Mouse (Mus musculus) embryonic facial prominence, embryonic 11.5 days (tissue): Measurements from ENCODE around the gene Mkrn2. TPM values are rescaled to one million over a fixed set of nuclear protein-coding genes. Genes with fewer than 3 reads are reported as not detected.

ENCODE experiments used
- ATAC-seq: fragments of 200-750 bp; cut with Nextera tagmentation; replicated peaks from 2 replicates; pipeline ENCODE4 v1.8.0; 2017; ENCODE audit warnings: low read depth; ENCODE audit not compliant: insufficient number of reproducible peaks, low FRiP score, low TSS enrichment
- DNase-seq: peaks from one replicate; pipeline ENCODE4 v3.0.0-alpha.2; 2015; ENCODE audit warnings: low spot score
- H3K27ac ChIP-seq: fragments of 300-500 bp; sonication (generic); replicated peaks from 2 replicates; pipeline ENCODE4 v1.5.1; 2014; ENCODE audit warnings: mild to moderate bottlenecking, low read depth, low read length, control low read depth
- H3K27me3 ChIP-seq: fragments of 300-500 bp; sonication (generic); 2 replicates; pipeline ENCODE4 v1.6.1; 2014; ENCODE audit warnings: mild to moderate bottlenecking, low read length, moderate library complexity, mixed read lengths; ENCODE audit not compliant: control insufficient read depth, insufficient read depth
- H3K36me3 ChIP-seq: fragments of 300-500 bp; sonication (generic); replicated peaks from 2 replicates; pipeline ENCODE4 v1.6.1; 2014; ENCODE audit warnings: low read depth, mild to moderate bottlenecking, low read length, moderate library complexity, mixed read lengths; ENCODE audit not compliant: control insufficient read depth, insufficient read depth
- H3K4me1 ChIP-seq: fragments of 300-500 bp; sonication (generic); 2 replicates; pipeline ENCODE4 v1.6.1; 2014; ENCODE audit warnings: low read length, mixed read lengths; ENCODE audit not compliant: control insufficient read depth, insufficient read depth
- H3K4me2 ChIP-seq: fragments of 300-500 bp; sonication (generic); 2 replicates; pipeline ENCODE4 v1.6.1; 2014; ENCODE audit warnings: low read depth, mild to moderate bottlenecking, control low read depth, low read length, moderate library complexity
- H3K4me3 ChIP-seq: fragments of 300-500 bp; sonication (generic); 2 replicates; pipeline ENCODE4 v1.5.1; 2014; ENCODE audit warnings: low read depth, low read length, control low read depth
- H3K9ac ChIP-seq: fragments of 300-500 bp; sonication (generic); replicated peaks from 2 replicates; pipeline ENCODE4 v1.6.1; 2014; ENCODE audit warnings: mild to moderate bottlenecking, control low read depth, low read length
- H3K9me3 ChIP-seq: fragments of 300-500 bp; sonication (generic); replicated peaks from 2 replicates; pipeline ENCODE4 v1.6.1; 2016; ENCODE audit warnings: mild to moderate bottlenecking, low read length, inconsistent platforms, mixed read lengths; ENCODE audit not compliant: control insufficient read depth
- WGBS: fragments of 180-500 bp; shearing (Covaris S2); extraction: QIAGEN DNeasy Blood & Tissue Kit; methylation state at CpG from one replicate; pipeline ENCODE4 v1.1.7; 2014; 5-methylcytosine and 5-hydroxymethylcytosine counted together
- polyA plus RNA-seq: library from polyadenylated mRNA; unstranded; fragments of >200 nt; fragmentation: Nextera tagmentation; extraction: Ambion mirVana; gene quantifications from 2 replicates; pipeline ENCODE4 v1.2.1, GENCODE M21; 2014

Gene Mkrn2
- polyA plus RNA-seq, 1 experiment from 2014 or later = 28.1 TPM

DNA sequence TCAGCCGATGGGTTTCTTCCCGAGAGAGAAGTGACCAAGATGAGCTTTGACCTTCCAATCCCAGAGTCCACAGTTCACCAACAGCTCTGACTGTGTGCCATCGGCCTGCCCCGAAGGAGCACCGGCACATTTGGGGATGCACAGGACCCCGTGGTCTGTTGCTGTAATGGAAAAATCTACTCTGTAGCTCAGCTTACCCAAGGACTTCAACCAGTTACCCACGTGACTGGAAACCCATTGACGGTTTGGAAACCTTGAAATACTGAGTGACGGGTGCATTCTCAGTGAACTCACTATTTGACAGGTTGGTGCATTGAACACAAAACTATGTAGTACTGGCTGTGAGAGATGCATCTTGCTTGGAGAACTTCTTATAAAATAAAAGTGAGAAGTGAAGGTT is 23.8 kb upstream of the Mkrn2 start:
- H3K4me3 ChIP-seq = no peak overlapping the region
- H3K36me3 ChIP-seq = no peaks in the 10 kb centered on the region
- no peaks in the 10 kb centered on the region for H3K4me1 ChIP-seq
- ATAC-seq = no peak
- H3K4me2 ChIP-seq = no peak overlapping the region
- no peaks in the 10 kb centered on the region for H3K9me3 ChIP-seq
- H3K27ac ChIP-seq = no peak overlapping the region
- 93% methylated on average over 9 of the region's 9 CpGs for WGBS
- DNase-seq = no peak
- H3K27me3 ChIP-seq = no peaks in the 10 kb centered on the region
- H3K9ac ChIP-seq = no peak overlapping the region

DNA sequence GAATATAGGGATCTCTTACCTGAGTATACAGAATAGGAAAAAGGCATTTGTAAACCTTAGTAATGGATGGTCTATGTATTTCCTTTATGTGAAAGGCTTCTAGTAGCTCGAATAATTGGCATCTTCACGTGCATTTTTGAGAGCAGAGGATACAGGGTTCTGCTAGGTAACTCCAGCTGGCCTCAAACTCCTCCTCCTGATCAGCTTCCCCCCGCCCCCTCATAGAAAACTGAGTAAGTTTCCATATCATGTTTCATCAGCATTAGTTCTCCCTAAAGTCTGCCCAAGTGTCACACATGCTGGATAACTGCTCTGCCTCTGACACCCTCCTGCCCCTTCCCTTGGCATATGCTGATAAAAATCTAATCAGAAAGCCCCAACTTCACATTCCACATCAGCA is 20.9 kb upstream of the Mkrn2 start:
- H3K36me3 ChIP-seq = no peaks in the 10 kb centered on the region
- ATAC-seq (no peak), DNase-seq (no peak)
- WGBS = 80% methylated on average over 3 of the region's 3 CpGs
- H3K9ac ChIP-seq = no peak overlapping the region
- no peak overlapping the region for H3K4me3 ChIP-seq
- no peaks in the 10 kb centered on the region for H3K4me1 ChIP-seq
- no peaks in the 10 kb centered on the region for H3K27me3 ChIP-seq
- no peak overlapping the region for H3K27ac ChIP-seq
- H3K9me3 ChIP-seq = no peaks in the 10 kb centered on the region
- no peak overlapping the region for H3K4me2 ChIP-seq

DNA sequence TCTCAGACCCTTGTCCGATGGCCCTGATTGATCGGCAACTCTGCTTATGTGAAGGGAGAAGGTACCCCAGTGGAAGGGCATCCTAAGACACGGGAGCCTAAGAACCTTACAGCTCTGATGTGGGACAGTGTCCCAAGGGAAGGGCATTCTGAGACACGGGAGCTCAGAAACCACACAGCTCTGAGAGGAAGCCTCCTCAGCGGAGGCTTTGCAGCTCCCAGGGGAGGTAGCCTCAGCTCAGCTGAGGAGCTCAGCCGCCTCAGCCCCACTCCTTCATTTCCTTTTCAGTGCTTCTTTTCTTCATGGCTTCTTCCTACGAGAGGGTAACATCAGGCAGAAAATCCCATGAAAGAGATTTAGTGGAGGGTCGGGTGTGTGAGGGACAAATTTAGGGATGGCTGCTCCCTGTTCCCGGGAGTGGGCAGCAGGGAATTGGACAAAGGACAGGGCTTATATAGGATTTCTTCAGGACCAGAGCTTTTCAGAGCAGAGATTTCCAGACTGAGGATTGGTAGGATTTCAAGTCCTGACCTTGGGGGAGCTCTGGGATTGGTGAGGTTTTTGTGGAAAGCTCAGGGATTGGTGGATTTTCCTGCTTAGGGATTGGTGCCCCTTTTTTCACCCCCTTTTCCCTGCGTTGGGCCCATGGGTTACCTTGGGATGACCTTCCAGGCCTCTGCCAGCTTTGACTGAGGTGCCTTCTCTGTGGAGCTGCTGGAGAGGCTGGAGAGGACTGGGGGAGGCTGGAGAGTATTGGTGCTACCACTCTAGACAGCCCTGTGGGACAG is 19.2 kb upstream of the Mkrn2 start:
- Histone ChIP-seq H3K4me1 (no peaks in the 10 kb centered on the region), H3K36me3 (no peaks in the 10 kb centered on the region), H3K4me3 (no peak overlapping the region), H3K27me3 (no peaks in the 10 kb centered on the region), H3K27ac (no peak overlapping the region), H3K9me3 (no peaks in the 10 kb centered on the region), H3K4me2 (no peak overlapping the region), H3K9ac (no peak overlapping the region)
- DNase-seq (no peak), ATAC-seq (no peak)
- WGBS = 77% methylated on average over 10 of the region's 10 CpGs

DNA sequence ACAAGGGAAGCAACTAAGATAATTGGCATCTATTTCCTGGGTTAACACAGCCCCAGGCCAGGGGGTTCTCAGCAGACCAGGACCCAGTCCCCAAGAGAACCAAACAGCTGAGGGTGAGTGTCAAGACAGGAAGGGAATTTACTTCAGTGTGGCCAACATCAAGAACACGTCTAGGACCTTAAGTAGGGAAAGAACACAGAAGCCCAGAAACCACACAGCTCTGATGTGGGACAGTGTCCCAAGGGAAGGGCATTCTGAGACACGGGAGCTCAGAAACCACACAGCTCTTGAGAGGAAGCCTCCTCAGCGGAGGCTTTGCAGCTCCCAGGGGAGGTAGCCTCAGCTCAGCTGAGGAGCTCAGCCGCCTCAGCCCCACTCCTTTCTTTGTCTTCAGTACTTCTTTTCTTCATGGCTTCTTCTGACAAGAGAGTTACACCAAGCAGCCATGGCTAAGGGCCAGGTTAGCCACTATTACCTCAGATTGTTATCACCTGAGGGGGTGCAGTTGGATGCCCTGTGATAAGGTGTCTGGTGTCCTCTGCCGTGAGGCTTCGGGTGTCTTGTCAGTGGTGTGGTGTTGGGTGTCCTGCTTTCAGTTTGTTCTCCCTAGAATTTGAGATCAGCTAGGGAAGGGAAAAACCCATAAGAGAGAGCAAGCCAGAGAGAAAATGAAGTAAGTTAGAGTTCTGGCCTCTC is 18.1 kb upstream of the Mkrn2 start:
- no peak overlapping the region for H3K4me3 ChIP-seq
- ATAC-seq (no peak), DNase-seq (no peak)
- H3K36me3 ChIP-seq = no peaks in the 10 kb centered on the region
- H3K4me1 ChIP-seq = no peaks in the 10 kb centered on the region
- no peak overlapping the region for H3K4me2 ChIP-seq
- WGBS = 79% methylated on average over 6 of the region's 6 CpGs
- H3K27ac ChIP-seq = no peak overlapping the region
- no peaks in the 10 kb centered on the region for H3K27me3 ChIP-seq
- H3K9ac ChIP-seq = no peak overlapping the region
- no peaks in the 10 kb centered on the region for H3K9me3 ChIP-seq

DNA sequence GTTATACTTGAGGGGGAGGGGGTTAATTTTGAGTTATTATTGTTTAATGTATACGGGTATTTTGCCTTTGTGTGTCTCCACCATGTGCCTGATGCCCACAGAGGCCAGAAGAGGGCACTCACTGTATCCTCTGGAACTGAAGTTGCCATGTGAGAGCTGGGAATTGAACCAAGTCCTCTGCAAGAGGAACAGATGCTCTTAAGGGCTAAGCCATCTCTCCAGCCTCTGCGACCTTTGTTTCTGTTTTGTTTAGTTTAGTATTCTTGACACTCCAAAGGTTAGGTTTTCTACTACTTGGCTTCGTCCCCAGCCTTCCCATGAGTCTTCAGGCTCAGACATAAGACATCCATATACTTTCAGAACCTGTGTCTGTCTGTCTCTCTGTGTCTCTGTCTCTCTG is 17.5 kb upstream of the Mkrn2 start:
- WGBS = 83% methylated on average over 3 of the region's 3 CpGs
- no peak for DNase-seq
- H3K4me3 ChIP-seq = no peak overlapping the region
- H3K27me3 ChIP-seq = no peaks in the 10 kb centered on the region
- H3K9me3 ChIP-seq = no peaks in the 10 kb centered on the region
- no peak for ATAC-seq
- H3K4me1 ChIP-seq = no peaks in the 10 kb centered on the region
- no peak overlapping the region for H3K4me2 ChIP-seq
- no peaks in the 10 kb centered on the region for H3K36me3 ChIP-seq
- no peak overlapping the region for H3K9ac ChIP-seq
- no peak overlapping the region for H3K27ac ChIP-seq

DNA sequence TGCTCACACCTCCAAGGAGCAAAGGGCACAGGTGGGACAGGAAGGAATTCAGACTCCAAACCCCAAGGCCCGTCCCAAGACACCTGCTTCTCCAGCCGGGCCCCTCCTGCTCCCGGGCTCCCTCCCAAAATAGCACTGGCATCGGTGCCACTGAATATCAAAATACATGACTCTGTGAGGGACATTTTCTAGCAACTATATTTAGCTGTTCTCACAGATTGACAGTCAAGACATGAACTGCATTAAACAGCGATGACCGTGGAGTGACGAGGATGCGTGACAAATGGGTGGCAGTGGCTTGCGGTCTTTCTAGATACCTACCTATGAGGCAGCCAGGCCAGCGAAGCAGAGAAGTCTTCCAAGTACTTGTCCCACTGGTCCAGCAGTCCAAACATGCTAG is 15.4 kb upstream of the Mkrn2 start:
- DNase-seq = no peak
- Histone ChIP-seq H3K27me3 (no peaks in the 10 kb centered on the region), H3K4me1 (no peaks in the 10 kb centered on the region), H3K4me3 (no peak overlapping the region), H3K27ac (no peak overlapping the region), H3K4me2 (no peak overlapping the region), H3K36me3 (no peaks in the 10 kb centered on the region), H3K9ac (no peak overlapping the region), H3K9me3 (no peaks in the 10 kb centered on the region)
- 82% methylated on average over 10 of the region's 10 CpGs for WGBS
- no peak for ATAC-seq

DNA sequence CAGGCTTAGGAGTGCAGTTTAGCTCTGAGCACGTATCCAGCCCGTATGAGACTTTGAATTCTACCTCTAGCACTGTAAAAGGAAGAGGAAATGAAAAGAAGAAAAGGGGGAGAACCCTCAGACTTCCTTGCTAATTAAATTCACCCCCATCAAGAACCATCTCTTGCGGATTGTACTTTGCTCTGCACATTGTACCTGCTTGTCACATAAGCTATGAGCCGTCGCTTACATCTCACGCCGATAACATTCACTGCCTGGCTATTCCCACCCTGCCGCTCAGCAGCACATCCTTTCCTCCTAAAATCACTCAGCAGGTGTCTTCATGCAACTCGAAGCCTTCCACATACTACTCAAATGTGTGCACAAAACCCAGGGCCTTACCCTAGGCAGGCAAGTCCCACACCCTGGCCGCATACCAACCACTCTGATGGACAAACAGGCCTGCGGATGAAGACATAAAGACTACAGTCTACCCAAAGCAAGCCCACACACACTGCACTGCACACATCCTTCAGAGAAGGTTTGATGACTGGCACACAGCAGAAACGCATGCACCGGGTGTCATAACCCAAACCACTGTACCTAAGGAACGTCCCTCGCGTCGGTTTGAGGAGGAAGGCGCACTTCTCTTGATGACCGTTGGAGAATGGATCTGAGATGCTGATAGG is 9.9 kb upstream of the Mkrn2 start:
- H3K4me2 ChIP-seq = no peak overlapping the region
- no peaks in the 10 kb centered on the region; the same call in 1 of the 2 replicates for H3K4me1 ChIP-seq
- 86% methylated on average over 19 of the region's 19 CpGs for WGBS
- no peak overlapping the region for H3K9ac ChIP-seq
- no peaks in the 10 kb centered on the region for H3K27me3 ChIP-seq
- H3K4me3 ChIP-seq = no peak overlapping the region
- H3K27ac ChIP-seq = no peak overlapping the region
- H3K36me3 ChIP-seq = no peaks in the 10 kb centered on the region
- DNase-seq = no peak
- no peaks in the 10 kb centered on the region for H3K9me3 ChIP-seq
- no peak for ATAC-seq

DNA sequence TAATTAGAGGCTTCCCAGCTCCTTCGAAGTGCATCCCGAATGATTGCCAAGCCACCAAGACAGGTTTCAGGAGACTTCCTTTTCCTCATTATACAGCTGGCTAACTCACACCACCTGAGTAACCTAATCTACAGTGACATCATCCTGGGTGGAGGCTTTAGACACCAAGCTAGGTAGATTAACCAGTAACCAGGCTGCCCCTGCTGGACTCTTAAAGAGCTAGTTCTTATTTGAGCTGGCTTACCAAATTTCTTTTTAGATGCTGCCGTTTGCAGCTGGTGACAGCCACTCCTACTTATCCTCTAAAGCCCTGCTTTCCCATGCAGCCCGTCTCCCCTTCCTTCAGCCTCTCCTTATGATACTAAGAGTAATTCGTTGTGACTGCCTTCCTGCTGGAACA is 9.2 kb upstream of the Mkrn2 start, which contains the start of gene Mkrn2os:
TSS of gene Mkrn2os (minus strand) at position 119 of the 400 bp plus-strand sequence.
- DNase-seq = peak; percentile 32
- Histone ChIP-seq H3K4me3 (no peak within 1 kb of the TSS), H3K4me1 (no peaks in the 10 kb centered on the region; the same call in 1 of the 2 replicates), H3K36me3 (no peaks in the 10 kb centered on the region), H3K9me3 (no peaks in the 10 kb centered on the region), H3K9ac (no peak within 1 kb of the TSS), H3K4me2 (no peak within 1 kb of the TSS), H3K27ac (no peak within 1 kb of the TSS), H3K27me3 (no peaks in the 10 kb centered on the region)
- WGBS = 53% methylated on average over 5 of the region's 5 CpGs
- ATAC-seq = no peak
